Mouse (Mus musculus) stomach, postnatal 0 days (tissue): ENCODE measurements around the gene BC107364.

Experiments
- CTCF ChIP-seq: IDR thresholded peaks from 2 replicates; pipeline ENCODE4 v1.5.1; 2016; ENCODE audit warnings: antibody characterized with exemption, low read depth, mild to moderate bottlenecking, moderate library complexity
- EP300 ChIP-seq: optimal IDR thresholded peaks from 2 replicates; pipeline ENCODE3; 2016; ENCODE audit warnings: antibody characterized with exemption

- no peak for TF ChIP-seq CTCF
- TF ChIP-seq EP300 = no peak
Measured at GRCm38 (mm10) chr3:96496216-96496615, 44.1 kb upstream of the BC107364 start.
